Mouse (Mus musculus) thymus, adult 2 months (tissue): Measurements from ENCODE around the gene Gbp7. TPM values are rescaled to one million over a fixed set of nuclear protein-coding genes. Genes with fewer than 3 reads are reported as not detected.
A peak's percentile ranks its signal among the peaks of the same experiment; 100 is the strongest.
"Not testable (repeated sequence)": the region's sequence is repeated elsewhere in the genome, so short reads cannot be mapped to it uniquely, and the experiment has no call there.

Experiments used
- DNase-seq: peaks from one replicate; pipeline ENCODE4 v3.0.0; 2021
- H3K27ac ChIP-seq: fragments of 200-500 bp; 2 replicates; pipeline ENCODE4 v1.5.1; 2012; ENCODE audit warnings: low read length, control low read depth; ENCODE audit not compliant: control insufficient read depth, insufficient read depth
- H3K27me3 ChIP-seq: fragments of 200-500 bp; 2 replicates; pipeline ENCODE4 v1.6.1; 2012; ENCODE audit warnings: mild to moderate bottlenecking, low read length, moderate library complexity, mixed read lengths; ENCODE audit not compliant: control insufficient read depth, insufficient read depth
- H3K36me3 ChIP-seq: fragments of 200-500 bp; 2 replicates; pipeline ENCODE4 v1.6.1; 2012; ENCODE audit warnings: mild to moderate bottlenecking, low read length, moderate library complexity; ENCODE audit not compliant: control insufficient read depth, insufficient read depth
- H3K4me1 ChIP-seq: fragments of 200-500 bp; replicated peaks from 2 replicates; pipeline ENCODE4 v1.6.1; 2012; ENCODE audit warnings: low read length; ENCODE audit not compliant: control insufficient read depth, insufficient read depth
- H3K4me3 ChIP-seq: fragments of 200-500 bp; 2 replicates; pipeline ENCODE4 v1.5.1; 2012; ENCODE audit warnings: mild to moderate bottlenecking, low read length, control low read depth, moderate library complexity; ENCODE audit not compliant: control insufficient read depth, insufficient read depth
- CTCF ChIP-seq: fragments of 200-500 bp; IDR thresholded peaks from 2 replicates; pipeline ENCODE4 v1.5.1; 2012; ENCODE audit warnings: mild to moderate bottlenecking, control low read depth, low read length, moderate library complexity, borderline replicate concordance; ENCODE audit not compliant: control insufficient read depth, poor library complexity, insufficient read depth; ENCODE audit errors: extremely low read depth
- POLR2A ChIP-seq: fragments of 200-500 bp; IDR thresholded peaks from 2 replicates; pipeline ENCODE4 v1.6.1; 2012; ENCODE audit warnings: mild to moderate bottlenecking, low read length, control low read depth, moderate library complexity; ENCODE audit not compliant: control insufficient read depth, poor library complexity, insufficient read depth; ENCODE audit errors: extremely low read depth
- WGBS: fragments of 180-500 bp; shearing (Covaris S2); methylation state at CpG from one replicate; pipeline ENCODE4 v1.1.7; 2018; 5-methylcytosine and 5-hydroxymethylcytosine counted together
- polyA plus RNA-seq: library from polyadenylated mRNA; depleted of rRNA; stranded (reverse); fragments of >200 nt; gene quantifications from 2 replicates; pipeline ENCODE4 v1.2.3, GENCODE M21; 2012

The Gbp7 gene
- polyA plus RNA-seq, 1 experiment, result 5.1 TPM

GRCm38 (mm10) chr3:142559632-142560228 is 29.6 kb downstream of the Gbp7 start, which contains the start of gene Gbp3:
Gene Gbp3 (plus strand): TSS chr3:142560026.
- peak; percentile 27 for DNase-seq
- Histone ChIP-seq H3K27ac (peak within 1 kb of the TSS; percentile 71), H3K4me1 (peaks cover 5% of the 10 kb centered on the region), H3K27me3 (no peaks in the 10 kb centered on the region), H3K4me3 (peak within 1 kb of the TSS; percentile 49), H3K36me3 (no peaks in the 10 kb centered on the region)
- WGBS, result 30% methylated on average over 3 of the region's 3 CpGs
- no peak for TF ChIP-seq CTCF
- no peak for TF ChIP-seq POLR2A

GRCm38 (mm10) chr3:142560296-142560948 is 30.3 kb downstream of the Gbp7 start:
- Histone ChIP-seq H3K4me1 (peaks cover 3% of the 10 kb centered on the region), H3K27me3 (no peaks in the 10 kb centered on the region), H3K27ac (peak overlapping the region; percentile 28), H3K4me3 (peak overlapping the region; percentile 49), H3K36me3 (no peaks in the 10 kb centered on the region)
- TF ChIP-seq CTCF (peak; percentile 97), POLR2A (0 out of 2 replicates have a peak, but pooled peaks have one; percentile 33)
- under 1% methylated on average over 12 of the region's 12 CpGs for WGBS
- peak; percentile 90 for DNase-seq

DNA sequence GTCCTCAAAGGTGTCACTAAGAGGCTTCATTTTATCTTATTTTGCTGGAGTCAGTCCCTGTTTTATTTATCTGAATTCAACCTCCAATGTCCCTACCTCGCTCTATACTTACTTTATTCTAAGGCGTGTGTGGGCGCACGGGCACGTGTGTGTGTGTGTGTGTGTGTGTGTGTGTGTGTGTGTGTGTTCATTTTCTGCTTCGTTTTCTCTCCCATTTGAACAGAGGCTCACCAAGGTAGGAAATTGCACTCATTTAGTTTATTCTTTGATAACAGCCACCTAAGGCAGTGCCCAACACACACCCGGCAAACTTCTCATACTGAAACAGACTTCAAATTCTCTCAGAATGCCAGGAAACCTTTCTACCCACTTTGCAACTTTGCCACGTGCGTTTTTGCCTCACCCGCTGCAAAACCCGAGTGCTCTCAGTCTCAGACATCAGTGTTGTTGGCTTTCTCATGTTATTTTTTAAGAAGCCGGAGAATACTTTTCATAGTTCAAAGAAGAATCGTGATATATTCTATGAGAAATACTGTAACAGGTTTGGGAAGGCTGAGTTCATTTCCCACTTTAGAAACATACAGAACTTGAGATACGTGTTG is 31.0 kb downstream of the Gbp7 start:
- Histone ChIP-seq H3K36me3 (no peaks in the 10 kb centered on the region), H3K27me3 (no peaks in the 10 kb centered on the region), H3K4me3 (no peak overlapping the region), H3K27ac (no peak overlapping the region), H3K4me1 (peaks cover 3% of the 10 kb centered on the region)
- no peak for TF ChIP-seq CTCF
- TF ChIP-seq POLR2A, result no peak
- WGBS, result 63% methylated on average over 14 of the region's 14 CpGs
- DNase-seq, result no peak

- no peak overlapping the region for H3K27ac ChIP-seq
- 88% methylated on average over 7 of the region's 7 CpGs for WGBS
- no peak for DNase-seq
- H3K4me1 ChIP-seq, result peaks cover 3% of the 10 kb centered on the region
- TF ChIP-seq POLR2A, result no peak
- no peak for TF ChIP-seq CTCF
- no peaks in the 10 kb centered on the region for H3K36me3 ChIP-seq
- H3K27me3 ChIP-seq, result no peaks in the 10 kb centered on the region
- H3K4me3 ChIP-seq, result no peak overlapping the region
Measured at GRCm38 (mm10) chr3:142561666-142562065, 31.5 kb downstream of the Gbp7 start.

DNA sequence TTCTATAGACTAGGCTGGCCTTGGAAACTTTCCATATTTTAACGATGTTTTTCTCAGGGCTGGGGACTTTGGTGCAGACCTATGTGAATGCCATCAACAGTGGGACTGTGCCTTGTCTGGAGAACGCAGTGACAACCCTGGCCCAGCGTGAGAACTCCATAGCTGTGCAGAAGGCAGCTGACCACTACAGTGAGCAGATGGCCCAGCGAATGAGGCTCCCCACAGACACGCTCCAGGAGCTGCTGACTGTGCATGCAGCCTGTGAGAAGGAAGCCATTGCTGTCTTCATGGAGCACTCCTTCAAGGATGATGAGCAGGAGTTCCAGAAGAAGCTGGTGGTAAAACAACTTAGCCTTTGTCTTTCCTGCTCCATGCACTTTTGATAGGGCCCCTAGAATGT is 37.3 kb downstream of the Gbp7 start:
- DNase-seq, H3K27me3 ChIP-seq, H3K27ac ChIP-seq, H3K4me3 ChIP-seq, H3K4me1 ChIP-seq, H3K36me3 ChIP-seq: not testable (repeated sequence)
- 98% methylated on average over 5 of the region's 5 CpGs for WGBS

DNA sequence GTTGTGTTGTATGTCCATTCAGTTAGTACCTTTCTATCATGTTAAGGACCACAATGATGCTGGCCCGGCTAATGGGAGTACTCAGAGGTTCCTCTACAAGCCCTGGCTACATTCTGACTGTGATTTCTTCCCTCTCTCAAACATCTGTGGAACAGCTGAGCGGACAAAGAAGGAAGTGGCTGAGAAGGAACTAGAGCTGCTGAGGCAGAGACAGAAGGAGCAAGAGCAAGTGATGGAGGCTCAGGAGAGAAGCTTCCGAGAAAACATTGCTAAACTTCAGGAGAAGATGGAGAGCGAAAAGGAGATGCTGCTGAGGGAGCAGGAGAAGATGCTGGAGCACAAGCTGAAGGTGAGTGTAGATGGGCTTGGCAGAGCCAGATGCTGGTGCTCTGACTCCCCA is 40.6 kb downstream of the Gbp7 start:
- Histone ChIP-seq H3K27ac (no peak overlapping the region), H3K4me1 (no peaks in the 10 kb centered on the region), H3K36me3 (no peaks in the 10 kb centered on the region), H3K4me3 (no peak overlapping the region), H3K27me3 (no peaks in the 10 kb centered on the region)
- no peak for DNase-seq
- TF ChIP-seq CTCF, result no peak
- no peak for TF ChIP-seq POLR2A
- 96% methylated on average over 4 of the region's 4 CpGs for WGBS
